Mouse (Mus musculus) C2C12 (cell line): Measurements from ENCODE around the gene Gm20388.

Experiments
- FOSL1 ChIP-seq: IDR thresholded peaks from one replicate; pipeline ENCODE4 v1.8.0; 2011; ENCODE audit warnings: mild to moderate bottlenecking, low read length; ENCODE audit not compliant: poor library complexity, insufficient read depth, severe bottlenecking
- MAX ChIP-seq: IDR thresholded peaks from one replicate; pipeline ENCODE4 v1.6.1; 2011; ENCODE audit warnings: mild to moderate bottlenecking, control low read depth

DNA sequence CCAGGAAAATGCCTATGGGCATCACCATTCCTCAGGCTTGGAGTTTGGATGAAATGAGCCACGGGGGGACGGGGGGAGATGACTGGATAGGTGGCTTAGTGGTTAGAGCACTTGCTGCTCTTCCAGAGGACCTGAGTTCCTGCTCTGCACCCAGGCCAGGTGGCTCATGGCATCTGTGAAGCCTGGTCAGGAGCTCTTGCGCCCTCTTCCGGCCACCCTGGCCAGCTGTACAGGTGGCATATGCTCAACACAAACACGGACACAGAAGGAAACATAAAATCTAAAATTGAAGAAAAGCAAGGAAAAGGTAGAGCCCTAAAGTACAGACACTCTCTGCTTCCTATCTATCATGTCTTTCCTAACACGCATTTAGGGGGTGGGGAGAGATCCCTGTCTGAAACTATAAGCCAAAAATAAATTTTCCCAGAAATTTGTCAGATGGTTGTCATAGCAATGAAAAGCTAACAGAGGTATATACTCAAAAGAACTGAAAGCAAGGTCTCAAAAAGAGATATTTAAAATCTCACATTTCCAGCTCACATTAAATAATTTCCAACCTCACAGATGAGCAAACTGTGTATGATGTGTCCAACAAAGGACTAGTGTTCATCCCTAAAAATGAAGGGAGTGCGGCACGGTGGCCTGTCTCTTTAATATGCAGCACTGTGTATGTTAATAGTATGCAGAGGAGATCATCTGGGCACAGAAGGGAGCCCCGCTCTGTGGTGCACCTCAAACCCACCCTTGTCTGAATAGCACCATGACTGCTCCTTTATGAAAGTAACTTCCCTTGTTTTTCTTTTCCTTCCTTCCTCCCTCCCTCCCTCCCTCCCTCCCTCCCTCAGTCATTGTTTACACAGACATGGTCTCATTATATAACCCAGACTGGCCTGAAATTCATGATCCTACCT lies 3032.4 kb downstream of the Gm20388 start:
- no peak for TF ChIP-seq FOSL1
- no peak for TF ChIP-seq MAX
